Mouse (Mus musculus) MEL (cell line): ENCODE measurements around the gene Nmrk2. TPM values are rescaled to one million over a fixed set of nuclear protein-coding genes. Genes with fewer than 3 reads are reported as not detected.
A peak's percentile ranks its signal among the peaks of the same experiment; 100 is the strongest.

Experiments
- DNase-seq: peaks from one replicate; pipeline ENCODE4 v3.0.0; 2011; ENCODE audit warnings: low read depth, low spot score
- H3K27ac ChIP-seq: 2 replicates; pipeline ENCODE4 v1.5.1; 2012; ENCODE audit warnings: low read depth, mild to moderate bottlenecking, control low read depth, low read length, moderate library complexity; ENCODE audit not compliant: control insufficient read depth
- H3K27me3 ChIP-seq, 2 experiments: fragments of 150-350 bp in 1 of 2; sonication (generic) in 1 of 2; 2 replicates each; pipeline ENCODE4 v1.6.1; 2012; ENCODE audit warnings: low read length in 2 of 2, mild to moderate bottlenecking in 2 of 2, improper control_type of control experiment in 1 of 2, moderate library complexity in 1 of 2; ENCODE audit not compliant: insufficient read depth in 2 of 2, control insufficient read depth in 1 of 2
- H3K36me3 ChIP-seq, 2 experiments: 2 replicates each; pipeline ENCODE4 v1.6.1; 2012 to 2014; ENCODE audit warnings: low read length in 2 of 2, improper control_type of control experiment in 1 of 2, inconsistent platforms in 1 of 2, mild to moderate bottlenecking in 1 of 2; ENCODE audit not compliant: insufficient read depth in 2 of 2, control insufficient read depth in 1 of 2
- H3K4me1 ChIP-seq, 2 experiments: fragments of 150-350 bp in 1 of 2; sonication (generic) in 1 of 2; 2 replicates each; pipeline ENCODE4 v1.6.1; 2012; ENCODE audit warnings: low read length in 2 of 2, improper control_type of control experiment in 1 of 2, mild to moderate bottlenecking in 1 of 2; ENCODE audit not compliant: insufficient read depth in 2 of 2, control insufficient read depth in 1 of 2
- H3K4me3 ChIP-seq, 2 experiments: fragments of 150-350 bp in 1 of 2; sonication (generic) in 1 of 2; 2 replicates each; pipeline ENCODE4 v1.5.1; 2012; ENCODE audit warnings: low read depth in 2 of 2, low read length in 2 of 2, mild to moderate bottlenecking in 2 of 2, moderate library complexity in 2 of 2, control low read depth in 1 of 2, improper control_type of control experiment in 1 of 2; ENCODE audit not compliant: control insufficient read depth in 1 of 2, insufficient read depth in 1 of 2
- H3K79me2 ChIP-seq: 2 replicates; pipeline ENCODE4 v1.6.1; 2012; ENCODE audit warnings: mild to moderate bottlenecking, low read length, moderate library complexity; ENCODE audit not compliant: control insufficient read depth, poor library complexity, insufficient read depth
- H3K9ac ChIP-seq: 2 replicates; pipeline ENCODE4 v1.6.1; 2012; ENCODE audit warnings: low read depth, mild to moderate bottlenecking, control low read depth, low read length, moderate library complexity; ENCODE audit not compliant: control insufficient read depth, poor library complexity, severe bottlenecking
- H3K9me3 ChIP-seq: fragments of 150-350 bp; sonication (generic); replicated peaks from 2 replicates; pipeline ENCODE4 v1.6.1; 2012; ENCODE audit warnings: mild to moderate bottlenecking, low read length, improper control_type of control experiment, moderate library complexity; ENCODE audit not compliant: insufficient read depth
- BHLHE40 ChIP-seq: IDR thresholded peaks from 2 replicates; pipeline ENCODE4 v1.6.1; 2012; ENCODE audit warnings: low read depth, mild to moderate bottlenecking, inconsistent platforms, low read length, improper control_type of control experiment, borderline replicate concordance
- MAFK ChIP-seq: IDR thresholded peaks from 2 replicates; pipeline ENCODE4 v1.6.1; 2011; ENCODE audit warnings: low read depth, mild to moderate bottlenecking, low read length, improper control_type of control experiment, borderline replicate concordance
- MAZ ChIP-seq: IDR thresholded peaks from 2 replicates; pipeline ENCODE4 v1.6.1; 2012; ENCODE audit warnings: low read depth, mild to moderate bottlenecking, inconsistent platforms, low read length, improper control_type of control experiment
- MEF2A ChIP-seq: IDR thresholded peaks from 2 replicates; pipeline ENCODE4 v1.6.1; 2014; ENCODE audit warnings: low read depth, mild to moderate bottlenecking, inconsistent platforms, low read length, improper control_type of control experiment; ENCODE audit not compliant: poor library complexity, insufficient replicate concordance, severe bottlenecking; ENCODE audit errors: extremely low read depth
- MYB ChIP-seq: IDR thresholded peaks from 2 replicates; pipeline ENCODE4 v1.6.1; 2011; ENCODE audit warnings: mild to moderate bottlenecking, low read depth, low read length, improper control_type of control experiment
- NELFE ChIP-seq: IDR thresholded peaks from 2 replicates; pipeline ENCODE4 v1.6.1; 2011; ENCODE audit warnings: low read depth, low read length, improper control_type of control experiment
- POLR2AphosphoS2 ChIP-seq: IDR thresholded peaks from 2 replicates; pipeline ENCODE4 v1.6.1; 2011; ENCODE audit warnings: low read length, improper control_type of control experiment
- RCOR1 ChIP-seq: IDR thresholded peaks from 2 replicates; pipeline ENCODE4 v1.6.1; 2012; ENCODE audit warnings: low read depth, mild to moderate bottlenecking, inconsistent platforms, low read length, improper control_type of control experiment
- SMC3 ChIP-seq: IDR thresholded peaks from 2 replicates; pipeline ENCODE4 v1.6.1; 2011; ENCODE audit warnings: low read depth, low read length, improper control_type of control experiment
- UBTF ChIP-seq: IDR thresholded peaks from 2 replicates; pipeline ENCODE4 v1.6.1; 2012; ENCODE audit warnings: low read depth, mild to moderate bottlenecking, inconsistent platforms, low read length, improper control_type of control experiment, moderate library complexity, borderline replicate concordance; ENCODE audit not compliant: insufficient read depth
- USF1 ChIP-seq: IDR thresholded peaks from 2 replicates; pipeline ENCODE4 v1.6.1; 2014; ENCODE audit warnings: low read depth, mild to moderate bottlenecking, inconsistent platforms, low read length, improper control_type of control experiment, moderate library complexity
- USF2 ChIP-seq, 2 experiments: IDR thresholded peaks; 2 replicates each; pipeline ENCODE4 v1.6.1; 2011 to 2012; ENCODE audit warnings: improper control_type of control experiment in 2 of 2, low read length in 2 of 2, borderline replicate concordance in 1 of 2, inconsistent platforms in 1 of 2, low read depth in 1 of 2, mild to moderate bottlenecking in 1 of 2; ENCODE audit not compliant: insufficient read depth in 1 of 2
- ZKSCAN1 ChIP-seq: IDR thresholded peaks from 2 replicates; pipeline ENCODE4 v1.6.1; 2012; ENCODE audit warnings: low read depth, mild to moderate bottlenecking, inconsistent platforms, low read length, improper control_type of control experiment, moderate library complexity
- ZNF384 ChIP-seq: IDR thresholded peaks from 2 replicates; pipeline ENCODE4 v1.6.1; 2012; ENCODE audit warnings: low read depth, mild to moderate bottlenecking, inconsistent platforms, low read length, improper control_type of control experiment
- polyA plus RNA-seq, 2 experiments: library from polyadenylated mRNA; stranded (reverse) in 1 of 2; unstranded in 1 of 2; fragments of >175 nt in 1 of 2; fragments of >200 nt in 1 of 2; gene quantifications; 2 replicates each; pipeline versions ENCODE4 v1.2.1 to v1.2.4; 2012; ENCODE audit warnings: low replicate concordance in 2 of 2, low read depth in 1 of 2; ENCODE audit not compliant: insufficient read length in 2 of 2, insufficient read depth in 1 of 2, missing spikeins in 1 of 2
- total RNA-seq: library from RNA; depleted of rRNA; stranded (reverse); fragments of 300-350 nt; gene quantifications from 2 replicates; pipeline ENCODE4 v1.2.3, GENCODE M21; 2012

Gene Nmrk2
- total and polyA plus RNA-seq, 3 experiments, result not detected

GRCm38 (mm10) chr10:81187161-81187560 is 14.7 kb downstream of the Nmrk2 start:
- H3K4me3 ChIP-seq, result no peak overlapping the region
- TF ChIP-seq MYB, result no peak
- no peak for TF ChIP-seq UBTF
- TF ChIP-seq RCOR1, result no peak
- TF ChIP-seq NELFE, result no peak
- TF ChIP-seq POLR2AphosphoS2, result no peak
- no peak for TF ChIP-seq SMC3
- H3K9ac ChIP-seq, result no peak overlapping the region
- H3K79me2 ChIP-seq, result peaks cover 8% of the 10 kb centered on the region
- no peaks in the 10 kb centered on the region; a peak in 1 of 4 replicates for H3K36me3 ChIP-seq
- peaks cover 0 to 16% of the 10 kb centered on the region in 2 experiments; a peak in 3 of 4 replicates for H3K4me1 ChIP-seq
- H3K9me3 ChIP-seq, result no peaks in the 10 kb centered on the region
- no peak for DNase-seq
- H3K27ac ChIP-seq, result no peak overlapping the region
- no peaks in the 10 kb centered on the region for H3K27me3 ChIP-seq

- no peak for TF ChIP-seq BHLHE40
- no peak for TF ChIP-seq USF1
- no peak for TF ChIP-seq POLR2AphosphoS2
- no peak for TF ChIP-seq MAZ
- TF ChIP-seq MAFK, result no peak
- TF ChIP-seq ZKSCAN1, result no peak
- TF ChIP-seq MEF2A, result no peak
- TF ChIP-seq USF2 (IDR thresholded peaks at IDR 0.05; ENCODE audit: borderline replicate concordance in 1 of 2, insufficient read depth in 1 of 2, low read depth in 1 of 2, low read length in 2 of 2), result no peak
- TF ChIP-seq, all 39 proteins: peak for 0
- Histone ChIP-seq H3K9me3 (no peaks in the 10 kb centered on the region), H3K27me3 (no peaks in the 10 kb centered on the region), H3K79me2 (peaks cover 11% of the 10 kb centered on the region), H3K9ac (no peak overlapping the region), H3K27ac (no peak overlapping the region), H3K36me3 (peaks cover 0 to 1% of the 10 kb centered on the region in 2 experiments; a peak in 1 of 4 replicates), H3K4me1 (peaks cover 0 to 5% of the 10 kb centered on the region in 2 experiments; a peak in 1 of 4 replicates), H3K4me3 (no peak overlapping the region)
- no peak for DNase-seq
Measured at GRCm38 (mm10) chr10:81184765-81185164, 17.1 kb downstream of the Nmrk2 start.

- peak within 1 kb of the TSS; percentile 58 to 82 for H3K4me3 ChIP-seq
- peak within 1 kb of the TSS; percentile 89 for H3K27ac ChIP-seq
- no peak for TF ChIP-seq ZNF384
- TF ChIP-seq, all 39 proteins: peak for 0
- H3K9ac ChIP-seq, result peak within 1 kb of the TSS; percentile 86
- peaks cover 21% of the 10 kb centered on the region for H3K79me2 ChIP-seq
- H3K27me3 ChIP-seq, result no peaks in the 10 kb centered on the region
- H3K36me3 ChIP-seq, result peaks cover 1 to 5% of the 10 kb centered on the region in 2 experiments; a peak in 3 of 4 replicates
- H3K9me3 ChIP-seq, result no peaks in the 10 kb centered on the region
- peaks cover 0 to 12% of the 10 kb centered on the region in 2 experiments; a peak in 2 of 4 replicates for H3K4me1 ChIP-seq
- peak; percentile 23 for DNase-seq
Measured at GRCm38 (mm10) chr10:81183805-81184204, 18.0 kb downstream of the Nmrk2 start, which contains the start of gene 4930442H23Rik. Gene 4930442H23Rik, minus strand, starts transcription at chr10:81183849.
